Mouse (Mus musculus): ENCODE measurements around the gene Sdr39u1. TPM values are rescaled to one million over a fixed set of nuclear protein-coding genes. Genes with fewer than 3 reads are reported as not detected.

Gene Sdr39u1
- 10 to 100 TPM; 85.8 to 94.6 TPM for total RNA-seq (2021)
- long read RNA-seq, experiment 1, transcript Sdr39u1-201 (6 exons, 1,255 nt) = major isoform, 28 of 62 reads
- long read RNA-seq, experiment 1, transcript Sdr39u1-207 (5 exons, 867 nt) = minor isoform, 11 of 62 reads
- long read RNA-seq, experiment 1, partial matches to known transcripts = 6 of 62 reads
- long read RNA-seq, experiment 1, other reads (novel, unspliced or antisense) = 14 of 62 reads
- long read RNA-seq, experiment 2, transcript Sdr39u1-201 (6 exons, 1,255 nt) = major isoform, 25 of 62 reads
- long read RNA-seq, experiment 2, transcript Sdr39u1-207 (5 exons, 867 nt) = minor isoform, 11 of 62 reads
- long read RNA-seq, experiment 2, partial matches to known transcripts = 7 of 62 reads
- long read RNA-seq, experiment 2, other reads (novel, unspliced or antisense) = 12 of 62 reads

GRCm38 (mm10) chr14:55899701-55900413 lies at the start of gene Sdr39u1:
Gene Sdr39u1, minus strand, starts transcription at chr14:55900293.
- peak; percentile 90 to 94 for DNase-seq (ENCODE audit: low spot score in 2 of 2)
- intact Hi-C loops (cut with DNase I) = no loop called here

- intact Hi-C loops (cut with DNase I) = no loop called here
These were observed 46.3 kb upstream of the Sdr39u1 start for GRCm38 (mm10) chr14:55946269-55946969.

GRCm38 (mm10) chr14:55944575-55944974 lies 44.5 kb upstream of the Sdr39u1 start, which contains the start of gene Cma1:
Gene Cma1, minus strand, starts transcription at chr14:55944675.
- no peak for DNase-seq (ENCODE audit: low spot score in 2 of 2)
- intact Hi-C loops (cut with DNase I) = no loop called here

More at GRCm38 (mm10) chr14:55946269-55946969, 46.3 kb upstream of the Sdr39u1 start:
- no peak for DNase-seq (ENCODE audit: low spot score in 2 of 2)

GRCm38 (mm10) chr14:55943601-55944000 lies 43.5 kb upstream of the Sdr39u1 start:
- intact Hi-C loops (cut with DNase I) = no loop called here
- DNase-seq (ENCODE audit: low spot score in 2 of 2) = no peak

GRCm38 (mm10) chr14:55940070-55940800 lies 40.1 kb upstream of the Sdr39u1 start:
- intact Hi-C loops (cut with DNase I) = no loop called here
- DNase-seq (ENCODE audit: low spot score in 2 of 2) = no peak

- intact Hi-C loops (cut with DNase I) = no loop called here
- no peak for DNase-seq (ENCODE audit: low spot score in 2 of 2)
These were observed 33.5 kb upstream of the Sdr39u1 start for GRCm38 (mm10) chr14:55933586-55933985.

GRCm38 (mm10) chr14:55929263-55929997 lies 29.3 kb upstream of the Sdr39u1 start:
- no peak for DNase-seq (ENCODE audit: low spot score in 2 of 2)
- intact Hi-C loops (cut with DNase I) = no loop called here

GRCm38 (mm10) chr14:55926847-55927246 lies 26.8 kb upstream of the Sdr39u1 start:
- intact Hi-C loops (cut with DNase I) = no loop called here
- no peak for DNase-seq (ENCODE audit: low spot score in 2 of 2)

- intact Hi-C loops (cut with DNase I) = no loop called here
- no peak for DNase-seq (ENCODE audit: low spot score in 2 of 2)
These were observed 22.6 kb upstream of the Sdr39u1 start for GRCm38 (mm10) chr14:55922475-55923232.

- intact Hi-C loops (cut with DNase I) = loop anchor here (2.0 to 10.0 kb wide), 5 partner anchors 44 to 234 kb away; partner anchors contain the start of genes Adcy4, Ltb4r1, Nfatc4 and Tinf2
- DNase-seq (ENCODE audit: low spot score in 2 of 2) = peak; percentile 88 to 89
These were observed 18.4 kb upstream of the Sdr39u1 start for GRCm38 (mm10) chr14:55918240-55919082.

- DNase-seq (ENCODE audit: low spot score in 2 of 2) = no peak
- intact Hi-C loops (cut with DNase I) = loop anchor here (10.0 kb wide), 1 partner anchor 229 kb away; the partner anchor contains the start of gene Tinf2
These were observed 13.3 kb upstream of the Sdr39u1 start for GRCm38 (mm10) chr14:55913406-55913805.

- intact Hi-C loops (cut with DNase I) = no loop called here
- no peak for DNase-seq (ENCODE audit: low spot score in 2 of 2)
These were observed 5.4 kb upstream of the Sdr39u1 start for GRCm38 (mm10) chr14:55905518-55905917.

- no peak for DNase-seq (ENCODE audit: low spot score in 2 of 2)
- intact Hi-C loops (cut with DNase I) = no loop called here
These were observed 292 bp upstream of the Sdr39u1 start for GRCm38 (mm10) chr14:55900414-55900755.

- intact Hi-C loops (cut with DNase I) = no loop called here
- DNase-seq (ENCODE audit: low spot score in 2 of 2) = no peak
These were observed 1.1 kb downstream of the Sdr39u1 start for GRCm38 (mm10) chr14:55898947-55899346.

- DNase-seq (ENCODE audit: low spot score in 2 of 2) = no peak
- intact Hi-C loops (cut with DNase I) = no loop called here
These were observed 2.4 kb downstream of the Sdr39u1 start for GRCm38 (mm10) chr14:55897671-55898070.

- DNase-seq (ENCODE audit: low spot score in 2 of 2) = no peak
- intact Hi-C loops (cut with DNase I) = no loop called here
These were observed 13.3 kb downstream of the Sdr39u1 start for GRCm38 (mm10) chr14:55886571-55887382.

All from left cerebral cortex, postnatal 14 days (tissue).